Mouse (Mus musculus): ENCODE data around the gene Coro1b. TPM values are rescaled to one million over a fixed set of nuclear protein-coding genes. Genes with fewer than 3 reads are reported as not detected.

Gene Coro1b
- total RNA-seq, 2 experiments from 2014 or later: 13.9 to 15.3 TPM

- intact Hi-C loops (cut with DNase I): no loop called here
- DNase-seq: no peak
These were observed 4.8 kb downstream of the Coro1b start, which contains the start of gene Ptprcap for GRCm38 (mm10) chr19:4153232-4153654. Ptprcap (plus strand) TSS chr19:4153604.

- intact Hi-C loops (cut with DNase I): no loop called here
These were observed 6.2 kb downstream of the Coro1b start for GRCm38 (mm10) chr19:4154437-4155222.

GRCm38 (mm10) chr19:4155223-4156072, 7.0 kb downstream of the Coro1b start:
- intact Hi-C loops (cut with DNase I): no loop called here
- peak in 1 of 2 experiments; percentile 13 for DNase-seq

More at GRCm38 (mm10) chr19:4154437-4155222, 6.2 kb downstream of the Coro1b start:
- DNase-seq: peak in 1 of 2 experiments; percentile 11

- intact Hi-C loops (cut with DNase I): no loop called here
- no peak for DNase-seq
These were observed 7.7 kb downstream of the Coro1b start for GRCm38 (mm10) chr19:4156073-4156579.

GRCm38 (mm10) chr19:4156771-4157170, 8.4 kb downstream of the Coro1b start:
- intact Hi-C loops (cut with DNase I): no loop called here
- DNase-seq: no peak

- intact Hi-C loops (cut with DNase I): no loop called here
- no peak for DNase-seq
These were observed 10.6 kb downstream of the Coro1b start for GRCm38 (mm10) chr19:4159049-4159448.

- intact Hi-C loops (cut with DNase I): no loop called here
- peak; percentile 93 for DNase-seq
These were observed 14.5 kb downstream of the Coro1b start, which contains the start of gene Rps6kb2 for GRCm38 (mm10) chr19:4162646-4163542. Rps6kb2 (minus strand) TSS chr19:4163354.

GRCm38 (mm10) chr19:4163543-4163887, 15.1 kb downstream of the Coro1b start:
- no peak for DNase-seq
- intact Hi-C loops (cut with DNase I): no loop called here

- intact Hi-C loops (cut with DNase I): no loop called here
- DNase-seq: no peak
These were observed 15.7 kb downstream of the Coro1b start for GRCm38 (mm10) chr19:4164100-4164499.

- DNase-seq: no peak
- intact Hi-C loops (cut with DNase I): no loop called here
These were observed 16.3 kb downstream of the Coro1b start for GRCm38 (mm10) chr19:4164721-4165120.

GRCm38 (mm10) chr19:4166678-4167476, 18.5 kb downstream of the Coro1b start:
- intact Hi-C loops (cut with DNase I): no loop called here
- DNase-seq: no peak

- intact Hi-C loops (cut with DNase I): loop anchor here (1.0 kb wide), 1 partner anchor 22 kb away; the partner anchor contains the start of gene Tbc1d10c
These were observed 21.0 kb downstream of the Coro1b start for GRCm38 (mm10) chr19:4169378-4169784.

GRCm38 (mm10) chr19:4169810-4170209, 21.4 kb downstream of the Coro1b start:
- intact Hi-C loops (cut with DNase I): loop anchor here (1.0 to 5.0 kb wide), 2 partner anchors 21 to 57 kb away; partner anchors contain the start of gene Tbc1d10c
- DNase-seq: no peak

More at GRCm38 (mm10) chr19:4169378-4169784, 21.0 kb downstream of the Coro1b start:
- peak; percentile 99 to 100 for DNase-seq

GRCm38 (mm10) chr19:4170723-4171392, 22.4 kb downstream of the Coro1b start:
- intact Hi-C loops (cut with DNase I): loop anchor here (5.0 kb wide), 1 partner anchor 56 kb away; no protein-coding TSS in a partner anchor
- DNase-seq: no peak

GRCm38 (mm10) chr19:4171393-4172290, 23.2 kb downstream of the Coro1b start:
- peak in 1 of 2 experiments; percentile 55 for DNase-seq
- intact Hi-C loops (cut with DNase I): loop anchor here (5.0 kb wide), 1 partner anchor 56 kb away; no protein-coding TSS in a partner anchor

- intact Hi-C loops (cut with DNase I): loop anchor here (5.0 kb wide), 1 partner anchor 54 kb away; no protein-coding TSS in a partner anchor
- DNase-seq: no peak
These were observed 24.5 kb downstream of the Coro1b start for GRCm38 (mm10) chr19:4172925-4173324.

GRCm38 (mm10) chr19:4175368-4175947, 27.0 kb downstream of the Coro1b start, which contains the start of gene Carns1:
Carns1 (minus strand) TSS chr19:4175479.
- peak in 1 of 2 experiments; percentile 47 for DNase-seq
- intact Hi-C loops (cut with DNase I): loop anchor here (2.0 kb wide), 1 partner anchor 13 kb away; no protein-coding TSS in a partner anchor
